Mouse (Mus musculus) kidney, adult 2 months (tissue): ENCODE data around the gene Trim41.

Experiments used
- CTCF ChIP-seq: fragments of 200-500 bp; conservative IDR thresholded peaks from 2 replicates; pipeline ENCODE4 v1.5.1; 2011; ENCODE audit warnings: low read depth, mild to moderate bottlenecking, control low read depth, low read length, moderate library complexity, mixed read lengths; ENCODE audit not compliant: insufficient read depth, insufficient read length
- POLR2A ChIP-seq: fragments of 200-500 bp; IDR thresholded peaks from one replicate; pipeline ENCODE4 v1.6.1; 2011; ENCODE audit warnings: low read depth, low read length, control low read depth

DNA sequence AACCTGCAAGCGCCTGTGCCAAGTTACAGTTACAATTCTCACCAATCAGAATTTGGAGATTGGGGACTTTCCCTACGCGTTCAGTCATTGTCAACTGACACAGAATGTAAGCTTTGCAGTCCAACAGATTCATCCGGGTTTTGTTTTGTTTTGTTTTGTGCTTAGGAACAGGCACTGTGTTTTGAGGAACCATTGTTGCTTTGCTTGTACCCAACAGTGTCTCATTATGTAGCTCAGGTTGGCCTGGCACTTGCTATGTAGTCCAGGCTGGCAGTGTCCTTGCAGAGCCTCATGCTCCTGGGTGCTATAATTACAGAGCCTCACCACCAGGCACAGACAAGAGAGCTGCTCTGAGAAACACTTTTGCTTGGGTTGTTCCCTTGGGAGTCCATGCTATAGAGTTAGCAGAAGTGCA is 25.2 kb upstream of the Trim41 start:
- no peak for TF ChIP-seq CTCF
- TF ChIP-seq POLR2A, result no peak
